Mouse (Mus musculus): ENCODE data around the gene Zcchc8. TPM values are rescaled to one million over a fixed set of nuclear protein-coding genes. Genes with fewer than 3 reads are reported as not detected.
A peak's percentile ranks its signal among the peaks of the same experiment; 100 is the strongest.

Gene Zcchc8
- total and polyA plus RNA-seq, 3 experiments, result 12.6 to 24.9 (median 23.2) TPM

- intact Hi-C loops (cut with DNase I), result no loop called here
- H3K79me2 ChIP-seq (replicated peaks; ENCODE audit: control insufficient read depth, insufficient read depth, low read length), result peaks cover 5% of the 10 kb centered on the region
- DNase-seq, result no peak
- H3K36me3 ChIP-seq (ENCODE audit: control insufficient read depth, insufficient read depth, low read length), result peaks cover 29% of the 10 kb centered on the region
- H3K4me1 ChIP-seq (ENCODE audit: control insufficient read depth, insufficient read depth, low read length), result peaks cover 1% of the 10 kb centered on the region; the same call in 1 of the 2 replicates
- WGBS, result 81% methylated on average over 4 of the region's 4 CpGs
- TF ChIP-seq CTCF (IDR thresholded peaks at IDR 0.05) (no peak), POLR2A (IDR thresholded peaks at IDR 0.05; ENCODE audit: insufficient read depth, low read depth, low read length) (no peak), EP300 (IDR thresholded peaks at IDR 0.05; ENCODE audit: insufficient read depth, low read depth, low read length) (no peak)
- no peak overlapping the region for H3K27ac ChIP-seq
- H3K27me3 ChIP-seq (ENCODE audit: control insufficient read depth, insufficient read depth, low read length), result no peaks in the 10 kb centered on the region
- H3K4me3 ChIP-seq, result no peak overlapping the region
- no peak overlapping the region for H3K9ac ChIP-seq (ENCODE audit: low read depth, low read length)
Measured at GRCm38 (mm10) chr5:123714622-123715021, 6.3 kb downstream of the Zcchc8 start.

GRCm38 (mm10) chr5:123713782-123714181 is 7.1 kb downstream of the Zcchc8 start:
- no peak overlapping the region for H3K27ac ChIP-seq
- intact Hi-C loops (cut with DNase I), result no loop called here
- H3K79me2 ChIP-seq (replicated peaks; ENCODE audit: control insufficient read depth, insufficient read depth, low read length), result peaks cover 5% of the 10 kb centered on the region
- DNase-seq, result no peak
- no peaks in the 10 kb centered on the region for H3K27me3 ChIP-seq (ENCODE audit: control insufficient read depth, insufficient read depth, low read length)
- 91% methylated on average over 6 of the region's 6 CpGs for WGBS
- H3K4me3 ChIP-seq, result no peak overlapping the region
- H3K36me3 ChIP-seq (ENCODE audit: control insufficient read depth, insufficient read depth, low read length), result peaks cover 24% of the 10 kb centered on the region
- TF ChIP-seq EP300 (IDR thresholded peaks at IDR 0.05; ENCODE audit: insufficient read depth, low read depth, low read length) (no peak), POLR2A (IDR thresholded peaks at IDR 0.05; ENCODE audit: insufficient read depth, low read depth, low read length) (no peak), CTCF (IDR thresholded peaks at IDR 0.05) (no peak)
- no peak overlapping the region for H3K9ac ChIP-seq (ENCODE audit: low read depth, low read length)
- peaks cover 1% of the 10 kb centered on the region; the same call in 1 of the 2 replicates for H3K4me1 ChIP-seq (ENCODE audit: control insufficient read depth, insufficient read depth, low read length)

GRCm38 (mm10) chr5:123709571-123709970 is 11.3 kb downstream of the Zcchc8 start:
- intact Hi-C loops (cut with DNase I), result no loop called here
- H3K36me3 ChIP-seq (ENCODE audit: control insufficient read depth, insufficient read depth, low read length), result peaks cover 19% of the 10 kb centered on the region
- no peak overlapping the region for H3K27ac ChIP-seq
- peaks cover 2% of the 10 kb centered on the region for H3K79me2 ChIP-seq (replicated peaks; ENCODE audit: control insufficient read depth, insufficient read depth, low read length)
- 85% methylated on average over 4 of the region's 4 CpGs for WGBS
- TF ChIP-seq CTCF (IDR thresholded peaks at IDR 0.05) (no peak), POLR2A (IDR thresholded peaks at IDR 0.05; ENCODE audit: insufficient read depth, low read depth, low read length) (no peak), EP300 (IDR thresholded peaks at IDR 0.05; ENCODE audit: insufficient read depth, low read depth, low read length) (no peak)
- no peak for DNase-seq
- no peak overlapping the region for H3K4me3 ChIP-seq
- H3K4me1 ChIP-seq (ENCODE audit: control insufficient read depth, insufficient read depth, low read length), result no peaks in the 10 kb centered on the region
- H3K9ac ChIP-seq (ENCODE audit: low read depth, low read length), result no peak overlapping the region
- H3K27me3 ChIP-seq (ENCODE audit: control insufficient read depth, insufficient read depth, low read length), result no peaks in the 10 kb centered on the region

- H3K9ac ChIP-seq (ENCODE audit: low read depth, low read length), result no peak overlapping the region
- H3K4me1 ChIP-seq (ENCODE audit: control insufficient read depth, insufficient read depth, low read length), result no peaks in the 10 kb centered on the region
- H3K27ac ChIP-seq, result no peak overlapping the region
- H3K36me3 ChIP-seq (ENCODE audit: control insufficient read depth, insufficient read depth, low read length), result peaks cover 14% of the 10 kb centered on the region
- no peak for TF ChIP-seq POLR2A (IDR thresholded peaks at IDR 0.05; ENCODE audit: insufficient read depth, low read depth, low read length)
- no peak for TF ChIP-seq CTCF (IDR thresholded peaks at IDR 0.05)
- no peak for TF ChIP-seq EP300 (IDR thresholded peaks at IDR 0.05; ENCODE audit: insufficient read depth, low read depth, low read length)
- no peaks in the 10 kb centered on the region for H3K27me3 ChIP-seq (ENCODE audit: control insufficient read depth, insufficient read depth, low read length)
- intact Hi-C loops (cut with DNase I), result no loop called here
- peak in 1 of 2 experiments; percentile 17 for DNase-seq
- WGBS, result 92% methylated on average over 12 of the region's 12 CpGs
- H3K79me2 ChIP-seq (replicated peaks; ENCODE audit: control insufficient read depth, insufficient read depth, low read length), result peaks cover 2% of the 10 kb centered on the region
- H3K4me3 ChIP-seq, result no peak overlapping the region
Measured at GRCm38 (mm10) chr5:123708598-123708997, 12.3 kb downstream of the Zcchc8 start.

- peak; percentile 82 to 86 for DNase-seq
- no peaks in the 10 kb centered on the region for H3K27me3 ChIP-seq (ENCODE audit: control insufficient read depth, insufficient read depth, low read length)
- no peak overlapping the region for H3K9ac ChIP-seq (ENCODE audit: low read depth, low read length)
- peak overlapping the region; percentile 59 for H3K27ac ChIP-seq
- H3K4me3 ChIP-seq, result no peak overlapping the region
- no peaks in the 10 kb centered on the region for H3K79me2 ChIP-seq (replicated peaks; ENCODE audit: control insufficient read depth, insufficient read depth, low read length)
- intact Hi-C loops (cut with DNase I), result loop anchor here (5.0 kb wide), 1 partner anchor 207 kb away; the partner anchor contains the start of gene Denr
- 10% methylated on average over 11 of the region's 11 CpGs for WGBS
- peaks cover 8% of the 10 kb centered on the region for H3K36me3 ChIP-seq (ENCODE audit: control insufficient read depth, insufficient read depth, low read length)
- TF ChIP-seq POLR2A (IDR thresholded peaks at IDR 0.05; ENCODE audit: insufficient read depth, low read depth, low read length) (no peak), CTCF (IDR thresholded peaks at IDR 0.05) (peak; percentile 42), EP300 (IDR thresholded peaks at IDR 0.05; ENCODE audit: insufficient read depth, low read depth, low read length) (0 out of 2 replicates have a peak, but pooled peaks have one; percentile 38)
- H3K4me1 ChIP-seq (ENCODE audit: control insufficient read depth, insufficient read depth, low read length), result peaks cover 4% of the 10 kb centered on the region
Measured at GRCm38 (mm10) chr5:123700625-123701024, 20.3 kb downstream of the Zcchc8 start.

- H3K79me2 ChIP-seq (replicated peaks; ENCODE audit: control insufficient read depth, insufficient read depth, low read length), result no peaks in the 10 kb centered on the region
- peak; percentile 82 for TF ChIP-seq EP300 (IDR thresholded peaks at IDR 0.05; ENCODE audit: insufficient read depth, low read depth, low read length)
- TF ChIP-seq POLR2A (IDR thresholded peaks at IDR 0.05; ENCODE audit: insufficient read depth, low read depth, low read length), result 0 out of 2 replicates have a peak, but pooled peaks have one; percentile 29
- peak; percentile 94 for TF ChIP-seq CTCF (IDR thresholded peaks at IDR 0.05)
- 22% methylated on average over 3 of the region's 3 CpGs for WGBS
Measured at GRCm38 (mm10) chr5:123699198-123699597, 21.7 kb downstream of the Zcchc8 start.

More at GRCm38 (mm10) chr5:123699198-123699597, 21.7 kb downstream of the Zcchc8 start:
- DNase-seq, result peak; percentile 78 to 82
- H3K4me3 ChIP-seq, result no peak overlapping the region
- intact Hi-C loops (cut with DNase I), result loop anchor here (1.0 to 5.0 kb wide), 2 partner anchors 42 to 73 kb away; no protein-coding TSS in a partner anchor
- H3K4me1 ChIP-seq (ENCODE audit: control insufficient read depth, insufficient read depth, low read length), result peaks cover 8% of the 10 kb centered on the region
- no peak overlapping the region for H3K9ac ChIP-seq (ENCODE audit: low read depth, low read length)
- peaks cover 10% of the 10 kb centered on the region for H3K36me3 ChIP-seq (ENCODE audit: control insufficient read depth, insufficient read depth, low read length)
- H3K27me3 ChIP-seq (ENCODE audit: control insufficient read depth, insufficient read depth, low read length), result no peaks in the 10 kb centered on the region
- no peak overlapping the region for H3K27ac ChIP-seq

Measured in heart, adult 2 months (tissue).